Mouse (Mus musculus): ENCODE measurements around the gene Fam117b. TPM values are rescaled to one million over a fixed set of nuclear protein-coding genes. Genes with fewer than 3 reads are reported as not detected.

Gene Fam117b
- polyA plus RNA-seq, 1 experiment from 2014 or later, result 3.8 TPM

- Histone ChIP-seq H3K4me2 (no peak overlapping the region), H3K27ac (no peak overlapping the region), H3K9me3 (replicated peaks) (no peaks in the 10 kb centered on the region), H3K9ac (no peak overlapping the region), H3K4me1 (replicated peaks) (peaks cover 9% of the 10 kb centered on the region), H3K4me3 (no peak overlapping the region), H3K27me3 (no peaks in the 10 kb centered on the region), H3K36me3 (no peaks in the 10 kb centered on the region)
- ATAC-seq (replicated peaks; ENCODE audit: insufficient number of reproducible peaks, insufficient read depth, low FRiP score, low read depth), result no peak
- WGBS, result 94% methylated on average over 1 of the region's 1 CpGs
Measured at GRCm38 (mm10) chr1:59941063-59941462, 28.3 kb downstream of the Fam117b start.

DNA sequence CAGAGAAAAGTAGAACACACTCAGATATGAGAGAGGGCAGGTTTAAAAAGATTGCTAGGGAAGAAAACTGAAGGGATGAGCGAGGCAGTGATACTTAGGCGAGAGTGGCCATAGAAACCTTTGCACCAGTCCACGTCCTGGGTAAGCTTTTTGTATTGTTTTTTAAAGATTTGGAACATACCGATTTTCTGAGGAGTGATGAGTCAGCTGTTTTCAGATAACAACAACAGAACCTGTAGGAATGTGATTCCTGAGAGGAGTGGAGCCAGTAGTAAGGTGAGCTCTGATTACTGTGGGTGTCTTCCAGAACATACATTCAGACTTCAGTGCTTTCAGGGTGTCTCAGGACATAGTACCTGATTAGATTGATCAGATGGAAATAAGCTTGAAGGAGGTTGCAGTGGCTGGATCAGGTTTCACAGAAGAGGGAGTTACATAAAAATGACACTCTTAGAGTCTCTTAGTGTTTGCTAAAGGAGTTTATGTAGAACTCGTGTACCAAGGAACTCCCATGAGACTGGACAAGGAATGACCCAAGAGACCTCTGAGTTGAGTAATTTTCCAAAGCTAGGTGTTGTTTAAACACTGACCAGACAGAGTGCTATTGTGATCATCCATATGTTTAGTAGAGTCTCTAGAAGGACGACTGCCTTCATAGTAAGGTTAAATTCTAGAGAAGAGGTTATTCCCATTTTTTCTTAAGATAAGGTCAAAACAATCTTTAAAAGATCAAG is 29.4 kb downstream of the Fam117b start:
- Histone ChIP-seq H3K4me3 (no peak overlapping the region), H3K4me2 (no peak overlapping the region), H3K9ac (no peak overlapping the region), H3K27ac (no peak overlapping the region), H3K27me3 (no peaks in the 10 kb centered on the region), H3K36me3 (no peaks in the 10 kb centered on the region), H3K9me3 (replicated peaks) (no peaks in the 10 kb centered on the region), H3K4me1 (replicated peaks) (peaks cover 9% of the 10 kb centered on the region)
- no peak for ATAC-seq (replicated peaks; ENCODE audit: insufficient number of reproducible peaks, insufficient read depth, low FRiP score, low read depth)
- WGBS, result 71% methylated on average over 6 of the region's 6 CpGs

DNA sequence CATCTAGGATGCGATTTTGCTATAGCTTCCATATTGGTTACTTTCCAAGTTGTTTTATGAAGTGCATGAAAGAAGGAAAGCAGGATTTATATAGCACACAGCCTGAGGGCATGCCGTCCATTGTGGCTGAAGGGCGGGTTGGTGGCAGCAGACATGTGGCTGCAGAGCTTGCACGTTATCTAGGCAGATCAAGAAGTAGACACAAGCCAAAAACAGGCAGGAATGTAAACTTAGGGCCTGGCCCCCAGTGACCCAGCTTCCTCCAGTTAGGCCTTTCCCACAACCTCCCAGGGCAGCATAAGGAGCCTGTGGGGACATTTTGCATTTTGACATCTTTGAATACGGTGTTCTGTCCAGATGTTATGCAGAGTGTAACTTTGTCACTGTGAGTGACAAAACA is 31.0 kb downstream of the Fam117b start:
- Histone ChIP-seq H3K36me3 (peaks cover under 1% of the 10 kb centered on the region; the same call in 1 of the 2 replicates), H3K9me3 (replicated peaks) (no peaks in the 10 kb centered on the region), H3K27ac (no peak overlapping the region), H3K4me2 (no peak overlapping the region), H3K4me1 (replicated peaks) (peaks cover 9% of the 10 kb centered on the region), H3K4me3 (no peak overlapping the region), H3K27me3 (no peaks in the 10 kb centered on the region), H3K9ac (no peak overlapping the region)
- ATAC-seq (replicated peaks; ENCODE audit: insufficient number of reproducible peaks, insufficient read depth, low FRiP score, low read depth), result no peak
- 36% methylated on average over 5 of the region's 5 CpGs for WGBS

DNA sequence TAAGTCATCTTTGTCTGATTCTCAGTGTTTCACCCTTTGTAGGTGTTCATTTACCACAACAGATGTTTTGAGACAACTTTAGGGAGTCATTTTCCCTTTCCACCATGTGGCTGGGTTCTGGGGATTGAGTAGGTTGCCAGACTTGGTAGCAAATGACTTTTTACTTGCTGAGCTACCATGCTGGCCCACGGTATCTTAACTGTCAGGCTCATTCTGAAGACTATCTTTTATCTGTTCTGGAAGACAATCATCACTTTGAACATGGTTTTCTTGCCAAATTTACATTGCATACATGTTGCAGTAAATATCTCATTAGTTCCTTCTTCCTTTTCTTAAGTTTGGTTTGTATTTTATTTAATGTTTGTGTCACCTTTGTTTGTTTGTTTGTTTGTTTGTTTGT is 33.2 kb downstream of the Fam117b start:
- Histone ChIP-seq H3K4me2 (no peak overlapping the region), H3K36me3 (peaks cover 3% of the 10 kb centered on the region)
- ATAC-seq (replicated peaks; ENCODE audit: insufficient number of reproducible peaks, insufficient read depth, low FRiP score, low read depth), result no peak

GRCm38 (mm10) chr1:59947509-59947908 is 34.7 kb downstream of the Fam117b start:
- Histone ChIP-seq H3K4me1 (replicated peaks) (peaks cover 9% of the 10 kb centered on the region), H3K9me3 (replicated peaks) (no peaks in the 10 kb centered on the region), H3K27me3 (no peaks in the 10 kb centered on the region), H3K27ac (no peak overlapping the region), H3K9ac (no peak overlapping the region), H3K4me2 (no peak overlapping the region), H3K4me3 (no peak overlapping the region), H3K36me3 (peaks cover 3% of the 10 kb centered on the region)
- 90% methylated on average over 4 of the region's 4 CpGs for WGBS
- no peak; the same call in 1 of the 2 replicates for ATAC-seq (replicated peaks; ENCODE audit: insufficient number of reproducible peaks, insufficient read depth, low FRiP score, low read depth)

More for the DNA sequence above, 33.2 kb downstream of the Fam117b start:
- Histone ChIP-seq H3K27me3 (no peaks in the 10 kb centered on the region), H3K4me1 (replicated peaks) (peaks cover 9% of the 10 kb centered on the region), H3K4me3 (no peak overlapping the region), H3K9ac (no peak overlapping the region), H3K9me3 (replicated peaks) (no peaks in the 10 kb centered on the region), H3K27ac (no peak overlapping the region)
- 64% methylated on average over 1 of the region's 1 CpGs for WGBS

DNA sequence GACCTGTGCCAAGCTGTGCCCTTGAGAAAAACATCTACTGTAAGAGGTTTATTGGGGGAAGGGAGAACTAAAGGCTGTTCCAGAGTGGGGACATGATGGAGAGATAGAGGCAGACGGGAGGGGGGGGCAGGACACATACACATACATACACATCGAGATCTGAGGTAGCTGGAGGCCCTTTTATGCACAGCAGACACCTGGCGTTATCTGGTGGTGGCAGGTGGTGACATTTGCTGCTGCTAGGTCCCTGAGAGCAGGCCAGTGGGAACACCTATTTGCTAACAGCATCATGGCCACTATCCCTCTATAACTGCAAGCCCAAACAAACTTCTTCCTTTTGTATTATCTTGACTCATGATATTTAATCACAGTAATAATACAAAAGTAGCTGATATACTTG is 44.4 kb downstream of the Fam117b start:
- H3K4me3 ChIP-seq, result no peak overlapping the region
- H3K36me3 ChIP-seq, result peaks cover 10% of the 10 kb centered on the region
- H3K27ac ChIP-seq, result no peak overlapping the region
- H3K9ac ChIP-seq, result no peak overlapping the region
- H3K4me2 ChIP-seq, result no peak overlapping the region
- no peaks in the 10 kb centered on the region for H3K9me3 ChIP-seq (replicated peaks)
- H3K4me1 ChIP-seq (replicated peaks), result no peaks in the 10 kb centered on the region
- WGBS, result 62% methylated on average over 3 of the region's 3 CpGs
- ATAC-seq (replicated peaks; ENCODE audit: insufficient number of reproducible peaks, insufficient read depth, low FRiP score, low read depth), result no peak
- H3K27me3 ChIP-seq, result no peaks in the 10 kb centered on the region

DNA sequence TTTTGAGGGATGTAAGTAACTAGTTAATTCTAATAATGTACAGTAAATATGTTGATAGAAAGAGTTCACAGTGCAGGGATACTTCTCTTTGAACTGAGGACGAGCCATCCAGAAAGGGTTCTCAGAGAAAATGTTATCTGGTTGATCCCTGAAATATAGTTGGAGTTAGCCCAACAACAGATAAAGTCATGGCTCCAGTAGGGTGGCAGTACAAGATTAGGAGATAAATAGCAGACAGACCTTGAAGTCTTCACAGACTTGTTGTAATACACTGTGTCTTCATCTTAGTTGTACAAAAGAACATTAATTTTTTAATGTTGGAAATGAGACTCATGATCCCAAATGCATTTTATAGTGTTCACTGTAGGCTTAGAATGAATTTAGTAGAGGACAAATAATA is 47.1 kb downstream of the Fam117b start:
- H3K9ac ChIP-seq, result no peak overlapping the region
- H3K4me1 ChIP-seq (replicated peaks), result no peaks in the 10 kb centered on the region
- H3K36me3 ChIP-seq, result peaks cover 15% of the 10 kb centered on the region
- WGBS, result 60% methylated on average over 1 of the region's 1 CpGs
- H3K27ac ChIP-seq, result no peak overlapping the region
- H3K4me3 ChIP-seq, result no peak overlapping the region
- no peak for ATAC-seq (replicated peaks; ENCODE audit: insufficient number of reproducible peaks, insufficient read depth, low FRiP score, low read depth)
- no peaks in the 10 kb centered on the region for H3K9me3 ChIP-seq (replicated peaks)
- H3K4me2 ChIP-seq, result no peak overlapping the region
- H3K27me3 ChIP-seq, result no peaks in the 10 kb centered on the region

- Histone ChIP-seq H3K4me2 (no peak overlapping the region), H3K27ac (no peak overlapping the region), H3K4me3 (no peak overlapping the region), H3K9ac (no peak overlapping the region), H3K4me1 (replicated peaks) (no peaks in the 10 kb centered on the region), H3K9me3 (replicated peaks) (no peaks in the 10 kb centered on the region), H3K36me3 (peaks cover 23% of the 10 kb centered on the region), H3K27me3 (no peaks in the 10 kb centered on the region)
- ATAC-seq (replicated peaks; ENCODE audit: insufficient number of reproducible peaks, insufficient read depth, low FRiP score, low read depth), result no peak
- WGBS, result 62% methylated on average over 6 of the region's 6 CpGs
Measured at GRCm38 (mm10) chr1:59966171-59966785, 53.5 kb downstream of the Fam117b start.

DNA sequence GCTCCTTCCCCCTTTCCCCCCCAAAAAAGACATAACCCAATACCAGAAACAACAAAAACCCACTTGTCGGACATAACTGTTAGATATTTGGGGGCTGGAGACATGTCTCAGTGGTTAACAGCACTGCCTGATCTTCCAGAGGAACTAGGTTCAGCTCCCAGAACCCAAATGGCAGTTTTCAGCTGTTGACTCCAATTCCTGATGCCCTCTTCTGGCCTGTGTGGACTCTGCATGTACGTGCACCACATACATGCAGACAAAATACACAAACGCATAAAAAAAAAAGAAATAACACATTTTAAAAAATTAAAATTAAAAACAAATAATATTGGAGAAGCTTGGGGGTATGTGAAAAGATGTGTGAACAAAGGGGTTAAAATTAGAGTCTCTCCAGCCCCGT is 54.5 kb downstream of the Fam117b start:
- 92% methylated on average over 4 of the region's 4 CpGs for WGBS
- Histone ChIP-seq H3K27me3 (no peaks in the 10 kb centered on the region), H3K9me3 (replicated peaks) (no peaks in the 10 kb centered on the region), H3K4me3 (no peak overlapping the region), H3K4me1 (replicated peaks) (no peaks in the 10 kb centered on the region), H3K4me2 (no peak overlapping the region), H3K27ac (no peak overlapping the region), H3K36me3 (peaks cover 23% of the 10 kb centered on the region), H3K9ac (no peak overlapping the region)
- ATAC-seq (replicated peaks; ENCODE audit: insufficient number of reproducible peaks, insufficient read depth, low FRiP score, low read depth), result no peak

DNA sequence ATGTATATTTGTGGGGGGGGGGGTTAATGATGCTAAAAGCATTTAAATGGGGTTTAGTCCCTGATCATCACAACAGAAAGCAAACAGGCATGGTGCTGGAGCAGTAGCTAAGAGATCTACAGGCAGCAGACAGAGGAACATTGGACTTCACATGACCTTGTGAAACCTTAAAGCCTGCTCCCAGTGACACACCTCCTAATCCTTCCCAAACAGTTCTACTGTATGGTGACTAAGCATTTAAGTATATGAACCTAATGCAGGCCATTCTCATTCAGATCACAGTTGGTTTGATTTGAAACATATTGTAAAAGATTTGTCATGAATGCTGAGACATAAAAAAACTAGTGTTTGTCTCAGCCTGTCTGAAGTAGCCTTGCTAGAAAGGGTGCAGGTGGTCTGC is 73.8 kb downstream of the Fam117b start:
- Histone ChIP-seq H3K9ac (no peak overlapping the region), H3K27ac (no peak overlapping the region), H3K27me3 (no peaks in the 10 kb centered on the region), H3K4me1 (replicated peaks) (no peaks in the 10 kb centered on the region), H3K4me2 (no peak overlapping the region), H3K9me3 (replicated peaks) (no peaks in the 10 kb centered on the region), H3K4me3 (no peak overlapping the region), H3K36me3 (peaks cover 16% of the 10 kb centered on the region)
- ATAC-seq (replicated peaks; ENCODE audit: insufficient number of reproducible peaks, insufficient read depth, low FRiP score, low read depth), result no peak

DNA sequence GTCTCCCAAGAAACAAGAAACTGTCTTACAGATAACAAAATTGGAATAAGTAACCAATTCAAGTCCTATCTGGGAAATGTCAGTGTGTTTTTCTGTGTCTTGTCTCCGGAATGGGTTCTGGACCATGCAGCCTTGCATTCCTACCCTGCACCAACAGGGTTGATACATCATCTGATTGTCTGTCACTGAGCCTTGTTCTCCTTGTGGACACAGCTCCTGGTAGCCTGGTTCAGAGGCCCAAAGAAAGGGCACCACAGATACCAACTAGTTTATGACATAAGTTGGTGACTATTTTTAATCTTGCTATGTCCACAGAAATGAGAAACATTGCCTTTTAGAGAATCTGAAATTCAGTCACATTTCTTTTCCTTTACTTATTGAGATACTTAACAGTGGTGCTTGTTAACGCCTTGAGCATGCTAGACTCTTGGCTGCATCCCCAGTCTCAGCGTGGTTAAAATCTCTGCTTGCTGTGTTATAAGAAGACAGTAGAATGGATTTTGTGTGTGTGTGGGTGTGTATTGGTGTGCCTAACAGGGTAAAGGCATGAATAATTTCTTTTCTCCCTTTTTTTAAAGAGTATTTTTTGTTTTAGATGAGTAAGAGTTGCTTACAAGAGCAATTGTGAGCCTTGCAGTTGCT is 74.7 kb downstream of the Fam117b start:
- WGBS, result 75% methylated on average over 3 of the region's 3 CpGs
- Histone ChIP-seq H3K9me3 (replicated peaks) (no peaks in the 10 kb centered on the region), H3K9ac (no peak overlapping the region), H3K4me1 (replicated peaks) (no peaks in the 10 kb centered on the region), H3K4me2 (no peak overlapping the region), H3K27ac (no peak overlapping the region), H3K27me3 (no peaks in the 10 kb centered on the region), H3K36me3 (peaks cover 12% of the 10 kb centered on the region), H3K4me3 (no peak overlapping the region)
- ATAC-seq (replicated peaks; ENCODE audit: insufficient number of reproducible peaks, insufficient read depth, low FRiP score, low read depth), result no peak
